Mouse (Mus musculus) thymus, adult 2 months (tissue): ENCODE measurements around the gene Hist1h2br.

Experiments used
- CTCF ChIP-seq: fragments of 200-500 bp; IDR thresholded peaks from 2 replicates; pipeline ENCODE4 v1.5.1; 2012; ENCODE audit warnings: mild to moderate bottlenecking, control low read depth, low read length, moderate library complexity, borderline replicate concordance; ENCODE audit not compliant: control insufficient read depth, poor library complexity, insufficient read depth; ENCODE audit errors: extremely low read depth
- POLR2A ChIP-seq: fragments of 200-500 bp; IDR thresholded peaks from 2 replicates; pipeline ENCODE4 v1.6.1; 2012; ENCODE audit warnings: mild to moderate bottlenecking, low read length, control low read depth, moderate library complexity; ENCODE audit not compliant: control insufficient read depth, poor library complexity, insufficient read depth; ENCODE audit errors: extremely low read depth

GRCm38 (mm10) chr13:21882760-21883405, 49.3 kb downstream of the Hist1h2br start:
- TF ChIP-seq POLR2A (no peak), CTCF (no peak)
